Mouse (Mus musculus) heart, embryonic 12.5 days (tissue): ENCODE measurements around the gene Cd44. TPM values are rescaled to one million over a fixed set of nuclear protein-coding genes. Genes with fewer than 3 reads are reported as not detected.

Experiments
- ATAC-seq: fragments of 200-750 bp; cut with Nextera tagmentation; 2 replicates; pipeline ENCODE4 v1.8.0; 2017; ENCODE audit warnings: moderate TSS enrichment, moderate library complexity; ENCODE audit not compliant: insufficient number of reproducible peaks, low FRiP score
- H3K27ac ChIP-seq: fragments of 300-500 bp; sonication (generic); 2 replicates; pipeline ENCODE4 v1.5.1; 2016; ENCODE audit warnings: mild to moderate bottlenecking, moderate library complexity; ENCODE audit not compliant: poor library complexity, severe bottlenecking
- H3K27me3 ChIP-seq: fragments of 300-500 bp; sonication (generic); replicated peaks from 2 replicates; pipeline ENCODE4 v1.6.1; 2016; ENCODE audit warnings: mild to moderate bottlenecking, moderate library complexity
- H3K36me3 ChIP-seq: fragments of 300-500 bp; sonication (generic); 2 replicates; pipeline ENCODE4 v1.6.1; 2016; ENCODE audit warnings: mild to moderate bottlenecking, moderate library complexity
- H3K4me1 ChIP-seq: fragments of 300-500 bp; sonication (generic); replicated peaks from 2 replicates; pipeline ENCODE4 v1.6.1; 2016; ENCODE audit warnings: mild to moderate bottlenecking
- H3K4me2 ChIP-seq: fragments of 300-500 bp; sonication (generic); 2 replicates; pipeline ENCODE4 v1.6.1; 2016; ENCODE audit warnings: mild to moderate bottlenecking, moderate library complexity
- H3K4me3 ChIP-seq: fragments of 300-500 bp; sonication (generic); 2 replicates; pipeline ENCODE4 v1.5.1; 2016; ENCODE audit warnings: mild to moderate bottlenecking
- H3K9ac ChIP-seq: fragments of 300-500 bp; sonication (generic); 2 replicates; pipeline ENCODE4 v1.6.1; 2016; ENCODE audit warnings: mild to moderate bottlenecking, moderate library complexity
- H3K9me3 ChIP-seq: fragments of 300-500 bp; sonication (generic); replicated peaks from 2 replicates; pipeline ENCODE4 v1.6.1; 2016; ENCODE audit warnings: mild to moderate bottlenecking, moderate library complexity
- WGBS: fragments of 180-500 bp; shearing (Covaris S2); methylation state at CpG from one replicate; pipeline ENCODE4 v1.1.7; 2016; 5-methylcytosine and 5-hydroxymethylcytosine counted together
- polyA plus RNA-seq: library from polyadenylated mRNA; unstranded; fragments of >200 nt; fragmentation: Nextera tagmentation; extraction: Ambion mirVana; gene quantifications from 2 replicates; pipeline ENCODE4 v1.2.1, GENCODE M21; 2016

The Cd44 gene
- polyA plus RNA-seq, 1 experiment from 2014 or later = 30.2 TPM

DNA sequence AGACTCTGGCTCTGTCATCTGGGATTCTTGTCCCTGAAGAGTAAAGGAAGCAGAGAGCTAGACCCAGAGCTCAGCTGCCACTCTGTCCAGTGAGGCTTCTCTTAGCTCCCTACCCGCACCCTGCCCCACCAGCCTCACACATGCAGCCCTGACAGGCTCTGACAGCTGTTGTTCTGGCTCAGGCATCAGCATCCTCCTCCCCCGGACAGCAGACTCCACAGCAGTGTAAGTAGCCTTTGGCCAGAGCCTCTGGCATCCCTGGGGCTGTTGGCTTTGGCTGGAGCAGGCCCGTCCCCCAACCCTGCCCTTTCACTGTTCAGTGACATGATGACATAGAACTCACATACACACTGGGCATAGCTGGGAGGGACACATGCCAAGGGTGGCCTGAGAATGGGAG is 35.4 kb upstream of the Cd44 start:
- Histone ChIP-seq H3K4me1 (peaks cover 7% of the 10 kb centered on the region), H3K36me3 (no peaks in the 10 kb centered on the region), H3K9me3 (no peaks in the 10 kb centered on the region), H3K9ac (no peak overlapping the region), H3K27me3 (peaks cover 3% of the 10 kb centered on the region; the same call in 1 of the 2 replicates), H3K27ac (no peak overlapping the region), H3K4me2 (no peak overlapping the region), H3K4me3 (no peak overlapping the region)
- WGBS = 37% methylated on average over 3 of the region's 3 CpGs
- ATAC-seq = no peak

DNA sequence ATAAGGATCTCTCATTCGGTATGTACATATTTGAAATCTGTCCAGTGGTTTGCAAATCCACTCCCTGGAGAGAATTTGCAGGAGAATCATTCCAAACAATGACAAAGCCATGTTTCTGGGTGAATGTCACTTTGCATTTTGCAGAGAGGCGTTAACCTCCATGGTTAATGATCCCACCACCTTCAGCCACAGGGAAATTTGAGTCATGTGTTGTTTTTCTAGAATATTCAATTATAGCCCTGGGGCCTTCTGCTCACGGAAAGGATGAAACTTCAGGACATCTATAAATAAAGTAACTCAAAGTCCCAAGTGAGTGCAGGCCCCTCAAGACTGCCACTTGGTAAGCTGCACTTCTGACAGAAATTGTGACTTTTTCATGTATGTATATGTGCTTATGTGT is 33.4 kb upstream of the Cd44 start:
- no peak overlapping the region for H3K27ac ChIP-seq
- no peaks in the 10 kb centered on the region for H3K36me3 ChIP-seq
- ATAC-seq = no peak
- H3K27me3 ChIP-seq = no peaks in the 10 kb centered on the region
- H3K9me3 ChIP-seq = no peaks in the 10 kb centered on the region
- no peak overlapping the region for H3K9ac ChIP-seq
- H3K4me3 ChIP-seq = no peak overlapping the region
- WGBS = 78% methylated on average over 3 of the region's 3 CpGs
- H3K4me1 ChIP-seq = peaks cover 7% of the 10 kb centered on the region
- H3K4me2 ChIP-seq = no peak overlapping the region

DNA sequence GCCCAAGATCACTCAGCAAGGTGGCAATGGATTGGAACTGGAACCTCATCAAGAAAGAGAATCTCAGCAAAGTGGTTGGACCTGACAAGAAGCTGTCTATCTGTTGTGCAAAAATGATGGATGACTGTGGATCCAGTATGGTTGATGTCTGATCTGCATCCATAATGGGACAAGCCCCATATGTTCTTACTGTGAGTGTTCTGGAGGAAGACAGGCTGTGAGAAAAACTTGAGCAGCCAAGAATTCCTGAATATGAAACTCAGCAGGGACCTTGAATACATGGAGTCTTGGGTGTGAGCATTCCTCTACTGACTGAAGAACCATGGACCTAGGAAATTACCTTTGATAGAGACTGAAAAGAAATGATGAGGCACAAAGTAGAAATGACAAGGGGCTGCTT is 32.3 kb upstream of the Cd44 start:
- Histone ChIP-seq H3K9me3 (no peaks in the 10 kb centered on the region), H3K4me2 (no peak overlapping the region), H3K4me1 (peaks cover 7% of the 10 kb centered on the region), H3K27ac (no peak overlapping the region), H3K36me3 (no peaks in the 10 kb centered on the region), H3K4me3 (no peak overlapping the region), H3K9ac (no peak overlapping the region), H3K27me3 (no peaks in the 10 kb centered on the region)
- ATAC-seq = no peak

DNA sequence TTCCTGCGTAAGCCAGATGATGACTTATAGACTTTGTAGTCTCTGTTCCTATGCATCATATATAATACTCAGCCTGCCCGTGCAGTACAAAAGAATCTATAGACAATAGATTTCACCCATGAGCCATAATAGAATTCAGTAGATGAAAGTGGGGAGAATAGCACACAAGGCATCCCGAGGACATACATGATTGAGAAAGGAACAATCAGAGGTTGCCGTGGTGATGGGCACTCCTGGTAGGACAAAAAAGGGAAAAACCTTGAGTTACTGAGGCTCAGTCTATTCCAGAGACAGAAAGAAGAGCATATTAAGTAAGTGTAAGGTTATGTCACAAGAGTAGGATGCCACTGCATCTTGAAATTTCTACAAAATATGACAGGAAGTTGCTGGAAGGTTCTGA is 31.7 kb upstream of the Cd44 start:
- Histone ChIP-seq H3K36me3 (no peaks in the 10 kb centered on the region), H3K4me1 (peaks cover 7% of the 10 kb centered on the region), H3K27ac (no peak overlapping the region), H3K9ac (no peak overlapping the region), H3K4me3 (no peak overlapping the region), H3K9me3 (no peaks in the 10 kb centered on the region), H3K27me3 (no peaks in the 10 kb centered on the region), H3K4me2 (no peak overlapping the region)
- ATAC-seq = no peak
- 85% methylated on average over 4 of the region's 4 CpGs for WGBS

DNA sequence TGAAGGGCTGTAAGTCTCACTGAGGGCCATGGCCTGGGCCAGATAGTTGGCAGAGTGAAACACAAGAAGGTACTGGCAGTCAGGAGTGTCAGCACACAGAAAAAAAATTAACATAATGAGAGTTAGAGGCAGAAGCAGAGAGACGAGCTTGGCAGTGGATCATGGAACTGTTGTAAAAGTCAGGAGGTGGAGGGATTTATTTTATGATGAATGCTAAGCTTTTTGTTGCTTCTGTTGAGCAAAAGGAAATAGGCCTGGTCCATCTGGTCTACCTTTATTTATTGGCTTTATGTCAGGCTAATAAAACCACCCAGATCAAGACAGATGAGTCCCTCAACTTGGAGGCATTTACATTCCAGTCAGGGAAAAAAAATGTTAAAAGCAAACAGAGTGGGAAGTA is 31.2 kb upstream of the Cd44 start:
- Histone ChIP-seq H3K4me1 (peaks cover 7% of the 10 kb centered on the region), H3K27ac (no peak overlapping the region), H3K36me3 (no peaks in the 10 kb centered on the region), H3K9ac (no peak overlapping the region), H3K27me3 (no peaks in the 10 kb centered on the region), H3K4me3 (no peak overlapping the region), H3K4me2 (no peak overlapping the region), H3K9me3 (no peaks in the 10 kb centered on the region)
- no peak for ATAC-seq
- 75% methylated on average over 1 of the region's 1 CpGs for WGBS

DNA sequence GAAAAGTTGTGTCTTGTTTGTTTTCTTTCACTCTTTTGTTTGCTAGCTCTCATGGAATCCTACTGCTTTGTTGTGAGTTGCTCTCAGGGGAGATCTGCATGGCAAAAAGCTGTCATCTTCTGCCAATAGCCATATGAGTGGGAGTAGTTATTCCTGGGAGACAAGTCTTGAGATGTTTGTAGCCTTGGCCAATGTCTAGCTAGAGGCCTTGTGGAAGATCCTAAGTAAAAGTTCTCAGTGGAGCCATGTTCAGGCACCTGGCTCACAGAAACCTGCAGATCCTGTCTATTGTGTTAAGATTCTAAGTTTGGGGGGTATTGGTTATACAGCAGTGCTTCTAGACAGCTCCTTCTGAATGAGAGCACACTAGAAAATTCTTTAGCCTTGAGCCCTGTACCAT is 26.7 kb upstream of the Cd44 start:
- Histone ChIP-seq H3K27ac (no peak overlapping the region), H3K27me3 (no peaks in the 10 kb centered on the region), H3K9ac (no peak overlapping the region), H3K4me2 (no peak overlapping the region), H3K4me1 (no peaks in the 10 kb centered on the region), H3K9me3 (0 out of 2 replicates have a peak, but pooled peaks cover 4% of the 10 kb centered on the region), H3K36me3 (no peaks in the 10 kb centered on the region), H3K4me3 (no peak overlapping the region)
- ATAC-seq = no peak

DNA sequence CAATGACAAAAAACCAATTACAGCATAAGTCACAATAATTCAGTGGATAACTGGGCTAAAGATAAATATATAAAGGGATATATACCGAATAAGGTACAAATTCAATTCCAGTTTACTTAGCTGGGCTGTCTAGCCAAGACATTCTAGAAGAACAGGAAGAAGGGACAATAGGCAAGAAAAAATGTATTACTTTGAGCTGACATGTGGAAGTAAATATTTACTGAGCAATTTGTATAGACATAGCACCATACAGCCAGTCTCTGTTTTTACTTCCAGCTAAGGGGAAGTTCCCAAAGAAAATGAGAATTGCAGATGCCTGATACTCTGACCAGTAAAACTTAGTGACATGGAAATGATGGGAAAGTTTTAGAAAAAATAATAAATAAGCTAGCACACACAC is 23.0 kb upstream of the Cd44 start:
- 0 out of 2 replicates have a peak, but pooled peaks cover 4% of the 10 kb centered on the region for H3K9me3 ChIP-seq
- H3K27ac ChIP-seq = no peak overlapping the region
- no peak for ATAC-seq
- no peaks in the 10 kb centered on the region for H3K36me3 ChIP-seq
- no peak overlapping the region for H3K9ac ChIP-seq
- H3K4me1 ChIP-seq = no peaks in the 10 kb centered on the region
- no peak overlapping the region for H3K4me3 ChIP-seq
- H3K27me3 ChIP-seq = 0 out of 2 replicates have a peak, but pooled peaks cover 5% of the 10 kb centered on the region
- no peak overlapping the region for H3K4me2 ChIP-seq
- 75% methylated on average over 1 of the region's 1 CpGs for WGBS

DNA sequence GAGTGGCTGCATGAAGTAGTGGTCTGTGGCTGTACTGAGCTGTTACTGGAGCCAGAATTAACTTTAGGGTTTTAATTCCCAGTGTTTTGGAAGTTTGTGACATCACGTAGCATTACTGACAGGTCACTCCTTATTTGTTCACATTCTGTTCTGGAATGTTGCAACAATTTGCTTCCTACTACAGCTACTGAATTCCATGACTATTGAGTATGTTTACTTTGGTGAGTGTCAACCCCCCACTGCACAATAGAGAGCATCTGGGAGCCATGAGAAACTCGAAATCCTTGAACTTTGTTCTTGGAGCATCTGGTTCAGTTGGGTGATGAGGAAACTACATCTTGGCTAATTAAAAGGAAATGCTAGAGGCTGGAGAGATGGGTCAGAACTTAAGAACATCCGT is 22.2 kb upstream of the Cd44 start:
- no peak overlapping the region for H3K9ac ChIP-seq
- H3K36me3 ChIP-seq = no peaks in the 10 kb centered on the region
- WGBS = 74% methylated on average over 3 of the region's 3 CpGs
- H3K27ac ChIP-seq = no peak overlapping the region
- no peak for ATAC-seq
- H3K4me3 ChIP-seq = no peak overlapping the region
- 0 out of 2 replicates have a peak, but pooled peaks cover 5% of the 10 kb centered on the region for H3K27me3 ChIP-seq
- no peak overlapping the region for H3K4me2 ChIP-seq
- no peaks in the 10 kb centered on the region for H3K4me1 ChIP-seq
- H3K9me3 ChIP-seq = 0 out of 2 replicates have a peak, but pooled peaks cover 4% of the 10 kb centered on the region

DNA sequence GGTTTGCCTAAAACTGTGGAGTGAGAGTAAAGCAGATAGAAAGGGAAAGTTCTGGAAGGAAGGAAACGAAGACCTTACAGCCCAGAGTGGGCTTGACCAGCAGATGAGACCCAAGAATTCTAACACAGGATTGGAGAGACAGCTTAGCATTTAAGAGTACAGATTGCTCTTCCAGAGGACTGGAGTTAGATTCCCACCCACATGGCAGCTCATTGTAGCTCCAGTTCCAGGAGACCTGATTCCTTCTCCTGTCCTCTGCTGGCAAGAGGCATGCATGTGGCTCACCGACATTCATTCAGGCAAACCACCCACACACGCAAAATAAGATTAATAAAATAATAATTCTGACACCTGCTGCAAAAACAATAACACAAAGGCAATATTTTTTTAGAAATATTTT is 20.6 kb upstream of the Cd44 start:
- Histone ChIP-seq H3K4me3 (no peak overlapping the region), H3K4me2 (no peak overlapping the region), H3K4me1 (no peaks in the 10 kb centered on the region), H3K9me3 (0 out of 2 replicates have a peak, but pooled peaks cover under 1% of the 10 kb centered on the region), H3K27ac (no peak overlapping the region), H3K36me3 (no peaks in the 10 kb centered on the region), H3K27me3 (0 out of 2 replicates have a peak, but pooled peaks cover 5% of the 10 kb centered on the region), H3K9ac (no peak overlapping the region)
- 79% methylated on average over 3 of the region's 3 CpGs for WGBS
- ATAC-seq = no peak

DNA sequence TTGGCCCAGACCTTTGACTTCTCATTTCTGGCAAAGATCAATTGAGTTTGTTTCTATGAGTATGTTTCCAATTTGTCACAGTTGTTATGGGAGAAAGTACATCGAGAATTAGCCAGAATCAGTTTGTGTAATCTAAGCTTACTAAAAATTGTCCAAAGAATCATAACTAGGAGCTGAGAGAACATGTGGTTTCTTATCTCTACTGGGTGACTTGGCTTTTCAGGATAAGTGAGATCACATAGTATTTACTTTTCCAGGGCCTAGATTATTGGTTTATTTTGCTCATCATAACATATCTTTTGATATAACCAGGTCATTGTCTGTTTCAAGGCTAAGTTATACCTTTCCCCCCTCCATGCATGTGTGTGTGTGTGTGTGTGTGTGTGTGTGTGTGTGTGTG is 16.8 kb upstream of the Cd44 start:
- WGBS = 81% methylated on average over 1 of the region's 1 CpGs
- Histone ChIP-seq H3K9me3 (no peaks in the 10 kb centered on the region), H3K4me3 (no peak overlapping the region), H3K4me1 (peaks cover 17% of the 10 kb centered on the region), H3K27ac (no peak overlapping the region), H3K9ac (no peak overlapping the region), H3K27me3 (0 out of 2 replicates have a peak, but pooled peaks cover 5% of the 10 kb centered on the region), H3K36me3 (no peaks in the 10 kb centered on the region), H3K4me2 (no peak overlapping the region)
- no peak for ATAC-seq

DNA sequence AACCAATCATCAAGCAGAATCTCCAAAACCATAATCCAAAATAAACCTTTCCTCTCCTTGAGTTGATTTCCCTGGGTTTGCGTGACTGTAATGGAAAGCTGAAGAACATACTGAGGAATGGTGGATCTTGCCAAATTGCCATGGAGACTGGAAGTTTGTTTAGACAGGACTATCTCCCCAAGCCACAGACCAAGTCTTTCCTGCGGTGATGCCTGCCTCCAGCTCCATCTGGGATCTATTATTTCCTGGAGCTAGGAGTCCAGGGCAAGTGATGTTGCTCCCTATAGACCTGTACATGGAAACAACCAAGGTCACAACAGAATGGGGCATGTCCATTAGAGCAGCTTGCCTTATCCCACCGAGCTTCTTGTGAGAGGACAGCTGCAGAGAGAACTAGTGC is 15.1 kb upstream of the Cd44 start:
- Histone ChIP-seq H3K27me3 (0 out of 2 replicates have a peak, but pooled peaks cover 5% of the 10 kb centered on the region), H3K36me3 (no peaks in the 10 kb centered on the region), H3K9me3 (no peaks in the 10 kb centered on the region), H3K27ac (no peak overlapping the region), H3K9ac (no peak overlapping the region), H3K4me2 (no peak overlapping the region), H3K4me3 (no peak overlapping the region), H3K4me1 (peaks cover 17% of the 10 kb centered on the region)
- ATAC-seq = no peak
- WGBS = 42% methylated on average over 3 of the region's 3 CpGs

DNA sequence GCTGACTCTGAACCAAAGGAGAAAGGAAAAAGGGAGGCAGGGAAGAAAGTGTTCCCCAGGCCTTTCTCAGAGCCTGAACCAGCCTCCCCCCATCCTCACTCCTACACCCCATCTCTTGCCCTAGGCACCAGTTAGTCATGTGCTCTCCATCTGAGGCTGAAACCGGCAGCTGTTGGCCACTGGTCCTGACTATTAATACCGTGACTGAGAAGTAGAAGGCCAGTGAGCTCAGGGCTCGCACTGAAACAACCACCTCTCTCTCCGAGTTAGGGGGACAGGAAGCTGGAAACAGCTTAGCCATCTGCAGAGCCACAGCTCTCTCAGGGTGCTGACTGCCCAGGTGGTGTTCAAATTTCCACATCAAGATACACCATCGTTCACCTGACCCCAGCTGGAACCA is 13.2 kb upstream of the Cd44 start:
- WGBS = 70% methylated on average over 5 of the region's 5 CpGs
- H3K27me3 ChIP-seq = no peaks in the 10 kb centered on the region
- no peak for ATAC-seq
- no peak overlapping the region for H3K4me3 ChIP-seq
- no peak overlapping the region for H3K4me2 ChIP-seq
- H3K9ac ChIP-seq = no peak overlapping the region
- no peak overlapping the region for H3K27ac ChIP-seq
- H3K4me1 ChIP-seq = peaks cover 17% of the 10 kb centered on the region
- no peaks in the 10 kb centered on the region for H3K9me3 ChIP-seq
- H3K36me3 ChIP-seq = no peaks in the 10 kb centered on the region
